Mouse (Mus musculus): Measurements from ENCODE around the gene Ap3b1. TPM values are rescaled to one million over a fixed set of nuclear protein-coding genes. Genes with fewer than 3 reads are reported as not detected.

Gene Ap3b1
- polyA plus RNA-seq (2012; fragmentation: generic; extraction: Trizol) = 10 to 100 TPM in 1 of 2 experiments, 1 to 10 TPM in 1; 9.4 to 50.4 TPM

GRCm38 (mm10) chr13:94358401-94359265, at the start of gene Ap3b1:
Gene Ap3b1 (plus strand): TSS chr13:94358960.

Other genes with a start within 250 kb of the Ap3b1 start
- gene Scamp1, start 73.1 kb upstream of the Ap3b1 start, polyA plus RNA-seq (2012; fragmentation: generic; extraction: Trizol) = 1 to 10 TPM; 2.3 to 9.2 TPM

Measured in C3H10T1/2 (cell line).